Mouse (Mus musculus): ENCODE measurements around the gene Rnf167. TPM values are rescaled to one million over a fixed set of nuclear protein-coding genes. Genes with fewer than 3 reads are reported as not detected.
A peak's percentile ranks its signal among the peaks of the same experiment; 100 is the strongest.

Gene Rnf167
- polyA plus RNA-seq, 1 experiment from 2014 or later: 104 TPM

- Histone ChIP-seq H3K4me2 (replicated peaks) (peak overlapping the region; percentile 97), H3K4me3 (peak overlapping the region; percentile 99), H3K9me3 (no peaks in the 10 kb centered on the region), H3K27ac (peak overlapping the region; percentile 99), H3K36me3 (peaks cover 43% of the 10 kb centered on the region), H3K4me1 (peaks cover 46% of the 10 kb centered on the region), H3K27me3 (no peaks in the 10 kb centered on the region), H3K9ac (peak overlapping the region; percentile 98)
- 46% methylated on average over 12 of the region's 12 CpGs for WGBS
- no peak for ATAC-seq (ENCODE audit: insufficient number of reproducible peaks, insufficient read depth, low FRiP score, low TSS enrichment)
Measured at GRCm38 (mm10) chr11:70652029-70652883, 5.2 kb downstream of the Rnf167 start.

GRCm38 (mm10) chr11:70652884-70653344, 5.9 kb downstream of the Rnf167 start:
- H3K4me2 ChIP-seq (replicated peaks): peak overlapping the region; percentile 97
- peak overlapping the region; percentile 99 for H3K27ac ChIP-seq
- H3K27me3 ChIP-seq: no peaks in the 10 kb centered on the region
- peak overlapping the region; percentile 99 for H3K4me3 ChIP-seq
- peak overlapping the region; percentile 98 for H3K9ac ChIP-seq
- no peaks in the 10 kb centered on the region for H3K9me3 ChIP-seq
- peaks cover 53% of the 10 kb centered on the region for H3K4me1 ChIP-seq
- no peak for ATAC-seq (ENCODE audit: insufficient number of reproducible peaks, insufficient read depth, low FRiP score, low TSS enrichment)
- 43% methylated on average over 6 of the region's 6 CpGs for WGBS
- H3K36me3 ChIP-seq: peaks cover 43% of the 10 kb centered on the region

GRCm38 (mm10) chr11:70653345-70654197, 6.5 kb downstream of the Rnf167 start:
- H3K27me3 ChIP-seq: no peaks in the 10 kb centered on the region
- H3K4me3 ChIP-seq: peak overlapping the region; percentile 99
- peak; percentile 28 for ATAC-seq (ENCODE audit: insufficient number of reproducible peaks, insufficient read depth, low FRiP score, low TSS enrichment)
- no peaks in the 10 kb centered on the region for H3K9me3 ChIP-seq
- peaks cover 53% of the 10 kb centered on the region for H3K4me1 ChIP-seq
- H3K9ac ChIP-seq: peak overlapping the region; percentile 98
- under 1% methylated on average over 45 of the region's 63 CpGs for WGBS
- H3K27ac ChIP-seq: peak overlapping the region; percentile 99
- peak overlapping the region; percentile 97 for H3K4me2 ChIP-seq (replicated peaks)
- H3K36me3 ChIP-seq: peaks cover 40% of the 10 kb centered on the region

- Histone ChIP-seq H3K27ac (peak within 1 kb of the TSS; percentile 99), H3K9ac (peak within 1 kb of the TSS; percentile 98), H3K36me3 (peaks cover 32% of the 10 kb centered on the region), H3K9me3 (no peaks in the 10 kb centered on the region), H3K4me1 (peaks cover 50% of the 10 kb centered on the region), H3K4me2 (replicated peaks) (peak within 1 kb of the TSS; percentile 97), H3K4me3 (peak within 1 kb of the TSS; percentile 99), H3K27me3 (no peaks in the 10 kb centered on the region)
- 0 out of 2 replicates have a peak, but pooled peaks have one; percentile 12 for ATAC-seq (ENCODE audit: insufficient number of reproducible peaks, insufficient read depth, low FRiP score, low TSS enrichment)
- under 1% methylated on average over 61 of the region's 61 CpGs for WGBS
Measured at GRCm38 (mm10) chr11:70654198-70654922, 7.3 kb downstream of the Rnf167 start, which contains the start of gene Pfn1. Gene Pfn1, minus strand, starts transcription at chr11:70654644.

GRCm38 (mm10) chr11:70654923-70655570, 8.0 kb downstream of the Rnf167 start:
- peaks cover 50% of the 10 kb centered on the region for H3K4me1 ChIP-seq
- peak overlapping the region; percentile 99 for H3K4me3 ChIP-seq
- WGBS: under 1% methylated on average over 44 of the region's 48 CpGs
- peak overlapping the region; percentile 97 for H3K4me2 ChIP-seq (replicated peaks)
- peak overlapping the region; percentile 98 for H3K9ac ChIP-seq
- no peaks in the 10 kb centered on the region for H3K9me3 ChIP-seq
- peak overlapping the region; percentile 99 for H3K27ac ChIP-seq
- peak; percentile 29; the same call in 1 of the 2 replicates for ATAC-seq (ENCODE audit: insufficient number of reproducible peaks, insufficient read depth, low FRiP score, low TSS enrichment)
- peaks cover 26% of the 10 kb centered on the region for H3K36me3 ChIP-seq
- no peaks in the 10 kb centered on the region for H3K27me3 ChIP-seq

- no peak for ATAC-seq (ENCODE audit: insufficient number of reproducible peaks, insufficient read depth, low FRiP score, low TSS enrichment)
- Histone ChIP-seq H3K9me3 (no peaks in the 10 kb centered on the region), H3K4me2 (replicated peaks) (peak overlapping the region; percentile 97), H3K4me1 (peaks cover 47% of the 10 kb centered on the region), H3K4me3 (peak overlapping the region; percentile 99), H3K36me3 (peaks cover 28% of the 10 kb centered on the region), H3K27me3 (no peaks in the 10 kb centered on the region), H3K27ac (peak overlapping the region; percentile 99), H3K9ac (peak overlapping the region; percentile 98)
- WGBS: 1% methylated on average over 61 of the region's 61 CpGs
Measured at GRCm38 (mm10) chr11:70655571-70656455, 8.8 kb downstream of the Rnf167 start.

- 2% methylated on average over 16 of the region's 16 CpGs for WGBS
- Histone ChIP-seq H3K4me1 (peaks cover 47% of the 10 kb centered on the region), H3K27ac (peak overlapping the region; percentile 99), H3K36me3 (peaks cover 26% of the 10 kb centered on the region), H3K27me3 (no peaks in the 10 kb centered on the region), H3K9ac (peak overlapping the region; percentile 98), H3K9me3 (no peaks in the 10 kb centered on the region), H3K4me2 (replicated peaks) (peak overlapping the region; percentile 97), H3K4me3 (peak overlapping the region; percentile 99)
- 0 out of 2 replicates have a peak, but pooled peaks have one; percentile 29 for ATAC-seq (ENCODE audit: insufficient number of reproducible peaks, insufficient read depth, low FRiP score, low TSS enrichment)
Measured at GRCm38 (mm10) chr11:70656456-70656927, 9.5 kb downstream of the Rnf167 start.

- Histone ChIP-seq H3K4me1 (peaks cover 45% of the 10 kb centered on the region), H3K36me3 (peaks cover 25% of the 10 kb centered on the region), H3K4me3 (peak within 1 kb of the TSS; percentile 99), H3K9ac (peak within 1 kb of the TSS; percentile 98), H3K27me3 (no peaks in the 10 kb centered on the region), H3K27ac (peak within 1 kb of the TSS; percentile 99), H3K4me2 (replicated peaks) (peak within 1 kb of the TSS; percentile 97), H3K9me3 (no peaks in the 10 kb centered on the region)
- 14% methylated on average over 3 of the region's 3 CpGs for WGBS
- ATAC-seq (ENCODE audit: insufficient number of reproducible peaks, insufficient read depth, low FRiP score, low TSS enrichment): no peak
Measured at GRCm38 (mm10) chr11:70656964-70657363, 9.9 kb downstream of the Rnf167 start, which contains the start of gene Eno3. Gene Eno3, plus strand, starts transcription at chr11:70657202.

- ATAC-seq (ENCODE audit: insufficient number of reproducible peaks, insufficient read depth, low FRiP score, low TSS enrichment): no peak
- peak overlapping the region; percentile 99 for H3K27ac ChIP-seq
- no peak overlapping the region for H3K9ac ChIP-seq
- H3K9me3 ChIP-seq: no peaks in the 10 kb centered on the region
- whole genome bisulfite sequencing: 46% methylated on average over 6 of the region's 6 CpGs
- peaks cover 39% of the 10 kb centered on the region for H3K4me1 ChIP-seq
- H3K27me3 ChIP-seq: no peaks in the 10 kb centered on the region
- H3K4me2 ChIP-seq (replicated peaks): 0 out of 2 replicates have a peak overlapping the region, but pooled peaks have one; percentile 9
- H3K4me3 ChIP-seq: no peak overlapping the region
- peaks cover 27% of the 10 kb centered on the region for H3K36me3 ChIP-seq
Measured at GRCm38 (mm10) chr11:70657573-70657972, 10.5 kb downstream of the Rnf167 start.

- 47% methylated on average over 9 of the region's 9 CpGs for WGBS
- no peak overlapping the region for H3K4me2 ChIP-seq (replicated peaks)
- peak overlapping the region; percentile 99; the same call in 1 of the 2 replicates for H3K27ac ChIP-seq
- no peak overlapping the region for H3K4me3 ChIP-seq
- ATAC-seq (ENCODE audit: insufficient number of reproducible peaks, insufficient read depth, low FRiP score, low TSS enrichment): no peak
- H3K9me3 ChIP-seq: no peaks in the 10 kb centered on the region
- peak overlapping the region; percentile 11; the same call in 1 of the 2 replicates for H3K9ac ChIP-seq
- peaks cover 35% of the 10 kb centered on the region for H3K4me1 ChIP-seq
- peaks cover 27% of the 10 kb centered on the region for H3K36me3 ChIP-seq
- H3K27me3 ChIP-seq: no peaks in the 10 kb centered on the region
Measured at GRCm38 (mm10) chr11:70657991-70658390, 11.0 kb downstream of the Rnf167 start.
